Mouse (Mus musculus) heart, postnatal 0 days (tissue): ENCODE results near the gene Stk24.

ENCODE experiments used
- CTCF ChIP-seq: IDR thresholded peaks from 2 replicates; pipeline ENCODE4 v1.5.1; 2016; ENCODE audit warnings: antibody characterized with exemption, control low read depth, low read depth
- EP300 ChIP-seq: IDR thresholded peaks from 2 replicates; pipeline ENCODE4 v1.6.1; 2016; ENCODE audit warnings: antibody characterized with exemption, low read depth

- TF ChIP-seq CTCF (no peak), EP300 (peak; percentile 66; the same call in 1 of the 2 replicates)
These were observed 43.0 kb upstream of the Stk24 start for GRCm38 (mm10) chr14:121422664-121423340.
